Mouse (Mus musculus) lung, postnatal 10 days (tissue): Measurements from ENCODE around the gene Dhrs3.

Experiments used
- DNase-seq: peaks from one replicate; pipeline ENCODE4 v3.0.0; 2021

Dhrs3 gene

GRCm38 (mm10) chr4:144940796-144941462, 48.3 kb downstream of the Dhrs3 start:
- DNase-seq = no peak

DNA sequence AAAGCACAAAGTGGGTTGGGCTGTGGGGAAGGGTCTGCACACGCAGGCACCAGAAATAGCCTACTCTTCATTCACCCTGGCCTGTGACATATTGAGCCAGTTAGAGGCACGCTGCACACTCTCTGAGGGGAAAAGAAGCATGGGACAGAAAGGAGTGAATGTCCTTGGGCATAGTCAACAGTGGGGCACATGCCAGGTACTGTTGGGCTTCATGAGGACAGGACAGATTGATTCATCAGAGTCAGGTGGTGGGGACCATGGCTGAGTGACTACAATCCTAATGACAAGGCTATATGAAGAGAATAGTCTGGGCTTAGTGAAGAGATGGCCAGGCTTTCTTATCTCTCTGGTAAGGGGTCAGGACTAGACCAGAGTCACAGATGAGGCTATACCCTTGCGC, 49.8 kb downstream of the Dhrs3 start:
- no peak for DNase-seq

GRCm38 (mm10) chr4:144943273-144943672, 50.6 kb downstream of the Dhrs3 start:
- no peak for DNase-seq

DNA sequence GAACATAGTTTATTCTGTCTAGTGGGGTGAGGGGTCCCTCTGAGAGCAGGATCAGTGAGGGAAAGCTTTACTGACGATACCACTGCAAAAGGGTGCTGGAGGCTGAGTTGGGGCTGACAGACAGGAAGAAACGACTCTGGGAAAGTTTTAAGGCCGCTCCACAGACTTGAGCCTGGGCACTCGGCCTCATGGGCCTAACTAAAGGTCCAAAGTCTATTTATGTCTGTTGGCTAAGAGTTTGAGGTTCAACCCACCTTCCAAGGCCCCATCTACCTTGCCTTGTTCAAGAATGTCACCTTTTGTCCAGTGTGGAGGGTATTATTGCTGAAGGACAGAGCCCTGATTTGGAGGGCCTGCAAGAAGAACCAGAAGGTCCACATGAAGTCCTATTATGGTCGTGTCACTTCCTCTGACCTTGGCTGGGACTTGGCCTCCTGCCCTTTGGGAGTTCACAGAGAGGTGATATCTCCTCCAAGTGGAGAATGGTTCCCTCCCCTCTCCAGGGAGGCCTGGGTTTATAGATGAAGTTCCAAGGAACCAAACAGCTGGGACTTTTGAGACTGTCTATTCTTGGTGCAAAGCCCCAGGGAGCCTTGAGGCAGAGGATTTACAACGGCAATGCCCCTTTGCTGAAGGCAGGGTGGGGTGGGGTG, 55.2 kb downstream of the Dhrs3 start:
- DNase-seq = peak; percentile 90

GRCm38 (mm10) chr4:144949441-144950326, 57.1 kb downstream of the Dhrs3 start:
- peak; percentile 87 for DNase-seq

GRCm38 (mm10) chr4:144950327-144950711, 57.7 kb downstream of the Dhrs3 start:
- DNase-seq = no peak

DNA sequence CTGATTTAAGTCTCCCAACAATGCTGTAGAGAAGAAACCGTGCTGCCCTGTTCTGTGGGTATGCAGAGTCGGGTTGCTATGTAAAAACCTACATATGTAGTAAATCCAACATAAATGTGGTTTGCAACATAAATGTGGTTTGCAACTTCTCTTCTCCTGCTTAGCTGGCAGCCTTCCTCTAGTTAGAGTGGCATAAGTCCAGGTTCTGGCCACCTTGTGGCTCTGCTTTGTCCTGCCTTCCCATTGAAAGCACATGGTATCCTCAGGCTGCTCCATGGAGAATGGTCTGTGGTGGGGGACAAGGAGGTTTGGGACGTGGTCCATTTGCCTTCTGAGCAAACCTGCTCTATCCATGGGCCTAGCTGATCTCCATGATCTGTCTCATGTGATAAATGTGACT, 58.3 kb downstream of the Dhrs3 start:
- DNase-seq = no peak

DNA sequence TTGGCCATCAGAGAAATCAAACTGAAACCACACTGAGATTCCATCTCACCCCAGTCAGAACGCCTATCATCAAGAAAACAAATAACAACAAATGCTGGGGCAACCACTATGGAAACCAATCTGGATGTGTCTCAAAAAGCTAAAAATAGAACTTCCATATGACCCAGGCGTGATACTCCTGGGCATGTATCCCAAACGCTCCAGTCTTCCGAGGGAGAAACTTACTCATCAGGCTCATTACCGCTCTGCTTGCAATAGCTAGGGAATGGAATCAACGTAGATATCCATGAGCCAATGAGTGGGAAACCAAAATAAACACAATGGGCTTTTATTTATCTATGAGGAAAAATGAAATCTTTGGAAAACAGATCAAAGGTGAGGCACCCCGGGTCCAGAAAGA, 59.2 kb downstream of the Dhrs3 start:
- DNase-seq = no peak

GRCm38 (mm10) chr4:144953421-144953820, 60.8 kb downstream of the Dhrs3 start:
- no peak for DNase-seq

GRCm38 (mm10) chr4:144955863-144956262, 63.2 kb downstream of the Dhrs3 start:
- DNase-seq = no peak

- DNase-seq = no peak
Observed at GRCm38 (mm10) chr4:144956293-144956692, 63.7 kb downstream of the Dhrs3 start.

DNA sequence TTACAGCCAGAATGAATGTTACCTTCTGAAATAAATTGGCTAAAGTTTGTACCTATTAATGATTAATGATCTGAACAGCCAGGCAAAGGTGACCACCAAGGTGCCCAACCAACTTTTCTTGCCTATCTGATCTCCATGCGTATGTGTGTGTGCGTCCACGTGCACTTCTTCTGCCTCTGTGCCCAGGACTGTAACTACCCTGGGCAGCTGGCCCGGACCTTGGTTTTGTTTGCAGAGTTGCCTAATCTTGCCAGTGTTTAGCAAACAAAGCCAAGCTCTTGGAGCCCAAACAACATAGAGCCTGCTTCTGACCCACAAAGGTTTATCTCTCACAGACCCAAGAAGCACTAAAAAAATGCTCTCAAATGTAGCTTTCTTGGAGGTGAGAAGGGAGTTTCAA, 64.6 kb downstream of the Dhrs3 start:
- peak; percentile 68 for DNase-seq

- DNase-seq = no peak
Observed at GRCm38 (mm10) chr4:144957721-144958120, 65.1 kb downstream of the Dhrs3 start.

DNA sequence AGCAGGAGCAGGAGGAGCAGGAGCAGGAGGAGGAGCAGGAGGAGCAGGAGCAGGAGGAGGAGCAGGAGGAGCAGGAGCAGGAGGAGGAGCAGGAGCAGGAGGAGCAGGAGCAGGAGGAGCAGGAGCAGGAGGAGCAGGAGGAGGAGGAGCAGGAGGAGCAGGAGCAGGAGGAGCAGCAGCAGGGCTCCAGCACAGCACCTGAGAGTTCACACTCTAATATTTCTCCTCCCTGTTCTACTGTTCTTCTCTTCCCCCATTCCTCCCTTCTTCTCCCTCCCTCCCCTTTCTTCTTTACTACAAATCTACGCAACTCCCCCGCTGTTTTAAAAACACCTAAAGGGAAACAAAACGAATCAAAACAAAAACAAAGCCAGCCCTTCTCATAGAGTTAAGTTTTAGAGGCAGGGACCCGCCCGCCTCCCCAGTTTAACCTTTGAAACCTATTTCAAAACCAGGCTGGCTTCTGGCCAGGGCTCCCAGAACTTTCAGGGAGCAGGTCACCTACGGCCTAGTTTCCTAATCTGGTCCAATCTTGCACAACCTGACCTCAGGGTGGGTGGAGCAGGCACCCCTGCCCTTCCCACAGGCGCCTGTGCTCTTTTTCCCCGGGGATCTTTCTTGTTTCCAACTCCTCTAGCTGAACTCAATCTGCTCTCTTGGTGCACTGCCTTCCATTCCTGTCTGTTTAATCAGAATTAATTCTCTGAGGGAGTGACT, 67.7 kb downstream of the Dhrs3 start:
- DNase-seq = peak; percentile 89

DNA sequence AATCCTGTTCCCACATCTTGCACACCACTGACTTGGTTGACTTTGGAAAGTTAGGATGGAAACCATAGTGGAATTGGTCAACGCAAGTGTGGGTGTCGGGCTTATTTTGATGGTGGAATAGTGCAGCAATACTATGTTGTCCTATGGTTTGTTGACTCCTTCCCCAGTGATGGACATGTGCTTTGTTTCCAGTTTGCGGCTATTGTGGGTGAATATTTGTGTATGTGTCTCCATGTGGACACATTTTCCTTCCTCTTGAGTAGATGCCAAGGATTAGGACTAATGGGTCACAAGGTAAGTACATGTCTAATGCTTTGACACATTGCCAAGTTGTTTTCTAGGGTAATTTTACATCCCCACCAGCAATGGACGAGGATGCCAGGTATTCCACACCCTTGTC, 68.6 kb downstream of the Dhrs3 start:
- no peak for DNase-seq

- DNase-seq = no peak
Observed at GRCm38 (mm10) chr4:144961696-144962095, 69.1 kb downstream of the Dhrs3 start.

- DNase-seq = no peak
Observed at GRCm38 (mm10) chr4:144965255-144965654, 72.6 kb downstream of the Dhrs3 start.

DNA sequence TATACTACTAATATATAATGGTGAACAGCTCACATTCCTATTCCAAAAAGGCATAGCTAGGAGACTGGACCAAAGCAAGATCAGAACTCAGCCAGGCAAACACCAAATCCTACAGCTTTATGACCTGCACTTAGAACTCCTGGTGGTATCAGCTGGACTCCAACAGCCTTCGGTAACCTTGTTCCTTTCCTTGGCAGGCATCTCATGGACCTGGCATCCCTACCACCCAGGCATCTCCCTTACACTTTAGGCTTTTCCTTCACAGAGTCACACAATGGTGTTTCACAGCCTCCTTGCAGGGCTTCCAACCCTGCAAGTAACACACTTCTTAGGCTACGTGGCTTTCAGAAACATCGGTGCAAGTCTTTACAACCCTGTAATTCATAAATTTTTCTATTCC, 75.7 kb downstream of the Dhrs3 start:
- DNase-seq = no peak

GRCm38 (mm10) chr4:144969030-144969429, 76.4 kb downstream of the Dhrs3 start:
- peak; percentile 35 for DNase-seq

GRCm38 (mm10) chr4:144971048-144971447, 78.4 kb downstream of the Dhrs3 start:
- DNase-seq = no peak

DNA sequence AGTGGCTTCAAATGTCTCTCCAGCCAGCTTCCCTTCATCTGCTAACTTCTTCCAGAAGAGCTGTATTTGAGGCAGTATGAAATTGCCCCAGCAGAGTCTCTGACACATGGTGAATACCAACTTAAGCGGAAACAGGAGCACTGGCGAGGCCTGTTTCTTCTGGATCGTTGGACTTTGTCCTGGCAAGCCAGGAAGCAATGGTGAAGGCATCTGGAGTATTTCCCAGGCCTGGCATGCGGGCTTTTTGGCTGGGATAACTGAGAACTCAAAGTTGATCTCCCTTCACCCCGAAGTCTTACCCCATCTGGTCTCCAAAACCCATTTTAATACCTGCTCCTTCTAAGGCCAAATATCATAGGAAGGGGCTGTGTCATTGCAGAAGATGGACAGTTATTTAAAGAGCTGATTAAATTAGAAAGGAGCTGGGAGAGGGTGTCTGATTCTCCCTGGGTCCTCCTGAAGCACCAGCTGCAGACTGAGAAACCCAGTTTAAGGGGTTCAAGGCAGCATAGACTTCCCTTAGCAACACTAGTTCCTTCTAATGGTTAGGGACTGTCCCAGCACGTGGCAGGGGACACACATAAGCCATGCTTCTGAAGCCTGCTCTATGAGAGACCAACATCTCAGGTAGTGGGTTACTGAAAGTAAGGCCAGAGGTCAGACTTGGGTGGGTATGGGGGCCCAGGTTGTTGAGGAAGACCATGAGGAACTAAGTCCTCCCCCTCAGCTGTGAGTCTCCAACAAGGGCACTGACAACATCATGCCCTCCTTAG, 80.5 kb downstream of the Dhrs3 start:
- DNase-seq = no peak

DNA sequence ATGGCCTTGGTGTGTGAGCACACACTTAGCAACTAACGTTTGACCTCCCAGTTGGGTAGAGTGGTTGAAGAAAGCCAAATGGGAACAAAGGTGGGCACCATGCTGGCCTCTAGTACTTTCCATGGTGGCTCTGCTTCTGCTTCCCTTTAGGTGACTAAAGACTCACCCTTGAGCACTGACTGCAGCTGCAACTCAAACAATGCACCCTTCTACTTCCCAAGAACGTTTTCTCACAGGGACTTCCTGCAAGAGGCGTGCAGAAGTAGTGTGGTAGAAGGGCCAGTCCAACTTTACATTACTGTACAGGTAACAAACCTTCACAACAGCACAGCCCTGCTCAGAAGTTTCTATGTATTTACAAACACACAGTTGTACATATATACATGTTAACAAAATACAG, 81.8 kb downstream of the Dhrs3 start:
- DNase-seq = no peak
